Mouse (Mus musculus) MN1 (cell line): ENCODE measurements around the gene Dnaaf5.

Source experiments
- DNase-seq: peaks from one replicate; pipeline ENCODE4 v3.0.0-alpha.2; 2016; ENCODE audit warnings: low spot score

Gene Dnaaf5

DNA sequence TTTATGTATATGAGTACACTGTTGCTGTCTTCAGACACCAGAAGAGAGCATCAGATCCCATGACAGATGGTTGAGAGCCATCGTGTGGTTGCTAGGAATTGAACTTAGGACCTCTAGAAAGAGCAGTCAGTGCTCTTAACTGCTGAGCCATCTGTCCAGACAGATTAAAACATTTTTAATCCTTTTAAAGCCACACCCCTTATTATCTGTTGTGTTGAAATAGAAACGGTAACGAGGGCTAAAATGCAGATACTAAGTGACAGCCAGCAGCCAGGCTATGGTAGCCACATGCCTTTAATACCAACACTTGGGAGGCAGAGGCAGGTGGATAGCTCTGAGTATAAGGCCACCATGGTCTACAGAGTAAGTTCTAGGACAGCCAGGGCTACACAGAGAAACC is 82.1 kb downstream of the Dnaaf5 start:
- DNase-seq, result no peak

DNA sequence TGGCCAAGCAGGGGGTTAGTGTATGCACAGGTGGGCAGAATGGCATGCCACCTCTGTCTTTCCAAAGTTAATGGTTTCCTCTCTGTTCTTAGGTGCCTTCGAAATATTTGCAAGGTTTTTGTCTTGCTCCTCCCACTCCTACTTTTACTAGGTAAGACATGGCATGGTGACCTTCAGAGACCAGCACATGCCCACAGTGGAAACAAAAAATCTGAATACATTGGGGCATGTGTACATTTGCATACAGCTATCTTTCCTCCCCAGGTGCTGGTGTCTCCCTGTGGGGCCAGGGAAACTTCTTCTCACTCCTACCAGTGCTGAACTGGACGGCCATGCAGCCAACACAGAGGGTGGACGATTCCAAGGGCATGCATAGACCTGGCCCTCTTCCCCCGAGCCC is 84.4 kb downstream of the Dnaaf5 start:
- DNase-seq, result no peak
